Mouse (Mus musculus) neural tube, embryonic 13.5 days (tissue): Measurements from ENCODE around the gene Arap1. TPM values are rescaled to one million over a fixed set of nuclear protein-coding genes. Genes with fewer than 3 reads are reported as not detected.
A peak's percentile ranks its signal among the peaks of the same experiment; 100 is the strongest.

ENCODE experiments used
- ATAC-seq: fragments of 200-750 bp; cut with Nextera tagmentation; 2 replicates; pipeline ENCODE4 v1.8.0; 2017; ENCODE audit warnings: low read depth, mild to moderate bottlenecking, moderate TSS enrichment, moderate library complexity
- H3K27ac ChIP-seq: fragments of 300-500 bp; sonication (generic); replicated peaks from 2 replicates; pipeline ENCODE4 v1.5.1; 2015; ENCODE audit warnings: moderate library complexity, mild to moderate bottlenecking, inconsistent platforms
- H3K27me3 ChIP-seq: fragments of 300-500 bp; sonication (generic); 2 replicates; pipeline ENCODE4 v1.6.1; 2015; ENCODE audit warnings: mild to moderate bottlenecking, inconsistent platforms
- H3K36me3 ChIP-seq: fragments of 300-500 bp; sonication (generic); 2 replicates; pipeline ENCODE4 v1.6.1; 2015; ENCODE audit warnings: mild to moderate bottlenecking, inconsistent platforms
- H3K4me1 ChIP-seq: fragments of 300-500 bp; sonication (generic); replicated peaks from 2 replicates; pipeline ENCODE4 v1.6.1; 2015; ENCODE audit warnings: inconsistent platforms
- H3K4me2 ChIP-seq: fragments of 300-500 bp; sonication (generic); 2 replicates; pipeline ENCODE4 v1.6.1; 2015; ENCODE audit warnings: inconsistent platforms, mild to moderate bottlenecking, moderate library complexity
- H3K4me3 ChIP-seq: fragments of 300-500 bp; sonication (generic); 2 replicates; pipeline ENCODE4 v1.5.1; 2015; ENCODE audit warnings: mild to moderate bottlenecking, inconsistent platforms
- H3K9ac ChIP-seq: fragments of 300-500 bp; sonication (generic); 2 replicates; pipeline ENCODE4 v1.6.1; 2015; ENCODE audit warnings: moderate library complexity, mild to moderate bottlenecking, inconsistent platforms
- H3K9me3 ChIP-seq: fragments of 300-500 bp; sonication (generic); 2 replicates; pipeline ENCODE4 v1.6.1; 2016; ENCODE audit warnings: inconsistent platforms
- WGBS: fragments of 180-500 bp; shearing (Covaris S2); methylation state at CpG from one replicate; pipeline ENCODE4 v1.1.7; 2015; 5-methylcytosine and 5-hydroxymethylcytosine counted together
- polyA plus RNA-seq: library from polyadenylated mRNA; unstranded; fragments of >200 nt; fragmentation: Nextera tagmentation; extraction: Ambion mirVana; gene quantifications from 2 replicates; pipeline ENCODE4 v1.2.1, GENCODE M21; 2015

Arap1 gene
- polyA plus RNA-seq, 1 experiment from 2014 or later = 11.2 TPM

DNA sequence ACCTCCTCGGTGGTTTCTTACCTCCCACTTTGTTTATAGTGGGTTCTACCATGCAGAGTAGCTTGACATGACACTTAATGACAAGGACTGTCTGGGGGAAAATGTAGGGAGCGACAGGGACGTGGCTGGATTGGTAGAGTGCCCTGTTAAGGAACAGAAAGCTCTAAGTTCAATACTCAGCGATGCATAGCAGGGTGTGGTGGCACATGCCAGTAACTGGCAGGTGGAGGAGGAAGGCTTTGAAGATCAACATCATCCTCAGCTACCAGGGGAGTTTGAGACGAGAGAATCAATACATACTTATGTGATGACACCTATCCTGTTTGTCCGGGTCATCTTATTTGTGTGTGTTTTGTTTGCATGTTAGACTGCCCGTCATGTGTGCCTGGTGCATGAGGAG lies 21.8 kb downstream of the Arap1 start:
- no peak overlapping the region for H3K27ac ChIP-seq
- H3K27me3 ChIP-seq = no peaks in the 10 kb centered on the region
- whole genome bisulfite sequencing = 80% methylated on average over 7 of the region's 7 CpGs
- H3K9ac ChIP-seq = no peak overlapping the region
- no peak overlapping the region for H3K4me2 ChIP-seq
- no peaks in the 10 kb centered on the region for H3K9me3 ChIP-seq
- no peak overlapping the region for H3K4me3 ChIP-seq
- no peak for ATAC-seq
- H3K36me3 ChIP-seq = no peaks in the 10 kb centered on the region
- no peaks in the 10 kb centered on the region for H3K4me1 ChIP-seq

DNA sequence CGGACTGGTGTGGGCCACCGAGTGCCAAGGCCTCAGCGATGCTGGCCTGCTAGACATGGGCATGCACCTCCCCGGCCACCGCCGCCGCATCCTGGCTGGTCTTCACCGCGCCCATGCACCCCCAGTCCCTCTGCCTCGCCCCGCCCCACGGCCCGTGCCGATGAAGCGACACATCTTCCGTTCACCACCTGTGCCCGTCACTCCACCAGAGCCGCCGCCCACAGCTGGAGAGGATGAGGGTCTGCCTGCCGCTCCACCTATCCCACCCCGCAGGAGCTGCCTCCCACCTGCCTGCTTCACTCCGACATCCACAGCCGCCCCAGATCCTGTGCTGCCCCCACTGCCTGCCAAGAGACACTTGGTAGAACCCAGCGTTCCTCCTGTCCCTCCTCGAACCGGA lies 25.2 kb downstream of the Arap1 start:
- Histone ChIP-seq H3K4me2 (no peak overlapping the region), H3K4me3 (no peak overlapping the region), H3K36me3 (no peaks in the 10 kb centered on the region), H3K9ac (0 out of 2 replicates have a peak overlapping the region, but pooled peaks have one; percentile 26), H3K9me3 (no peaks in the 10 kb centered on the region), H3K27ac (no peak overlapping the region), H3K27me3 (no peaks in the 10 kb centered on the region), H3K4me1 (peaks cover 13% of the 10 kb centered on the region; the same call in 1 of the 2 replicates)
- ATAC-seq = no peak
- 84% methylated on average over 26 of the region's 26 CpGs for WGBS

DNA sequence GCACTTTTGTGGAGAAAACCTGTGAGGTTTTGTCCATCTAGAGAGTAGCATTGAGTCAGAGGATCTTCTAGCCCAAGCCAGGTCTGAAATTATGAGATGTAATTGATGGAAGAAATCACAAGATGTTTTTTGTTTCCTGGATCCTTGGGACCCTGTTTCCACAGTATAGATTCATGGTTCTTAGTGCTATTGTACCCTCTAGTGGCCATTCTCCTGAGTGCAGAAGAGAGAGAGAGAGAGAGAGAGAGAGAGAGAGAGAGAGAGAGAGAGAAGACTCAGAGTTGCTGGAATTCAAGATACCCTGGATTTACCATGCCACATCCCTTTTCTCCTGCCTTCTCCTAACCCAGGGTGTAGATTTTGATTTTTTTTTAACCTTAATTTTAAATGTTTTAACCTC lies 26.3 kb downstream of the Arap1 start:
- Histone ChIP-seq H3K27ac (no peak overlapping the region), H3K9me3 (no peaks in the 10 kb centered on the region), H3K4me1 (peaks cover 16% of the 10 kb centered on the region; the same call in 1 of the 2 replicates), H3K9ac (peak overlapping the region; percentile 12; the same call in 1 of the 2 replicates), H3K4me2 (no peak overlapping the region), H3K27me3 (no peaks in the 10 kb centered on the region), H3K36me3 (no peaks in the 10 kb centered on the region), H3K4me3 (no peak overlapping the region)
- peak; percentile 66; the same call in 1 of the 2 replicates for ATAC-seq

DNA sequence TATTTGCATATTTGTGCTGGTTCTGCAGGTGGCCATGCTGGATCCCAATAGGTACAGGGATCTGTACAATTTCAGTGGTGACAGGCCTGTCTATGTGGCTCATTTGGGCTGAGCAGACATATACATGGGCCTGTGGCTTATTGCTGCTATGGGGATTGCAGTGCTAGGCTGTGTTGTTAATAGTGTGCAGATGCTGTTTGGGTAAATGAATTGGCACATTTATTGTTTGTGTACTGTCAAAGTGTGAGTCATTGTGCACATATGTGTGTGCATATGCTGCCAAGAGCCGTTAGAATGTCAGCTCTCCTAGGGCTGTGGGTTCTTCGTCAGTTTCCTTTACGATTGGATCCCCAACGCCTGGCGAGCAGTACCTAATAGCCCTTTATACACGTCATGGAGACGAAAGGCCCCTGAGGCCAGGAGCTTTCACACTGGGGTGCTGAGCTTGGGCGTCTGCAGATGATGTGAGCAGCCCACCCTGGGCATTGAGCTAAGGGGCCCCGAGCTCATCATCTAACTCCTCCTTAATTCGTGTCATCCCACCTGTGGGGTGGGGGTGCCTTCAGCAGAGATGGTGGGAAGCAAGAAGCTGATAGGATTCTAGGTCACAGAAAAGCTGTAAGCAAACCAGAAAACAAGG lies 29.0 kb downstream of the Arap1 start:
- peaks cover 16% of the 10 kb centered on the region; the same call in 1 of the 2 replicates for H3K4me1 ChIP-seq
- H3K9me3 ChIP-seq = no peaks in the 10 kb centered on the region
- no peak; the same call in 1 of the 2 replicates for ATAC-seq
- H3K36me3 ChIP-seq = no peaks in the 10 kb centered on the region
- H3K27ac ChIP-seq = no peak overlapping the region
- H3K4me2 ChIP-seq = no peak overlapping the region
- H3K9ac ChIP-seq = no peak overlapping the region
- no peak overlapping the region for H3K4me3 ChIP-seq
- 48% methylated on average over 10 of the region's 10 CpGs for WGBS
- H3K27me3 ChIP-seq = no peaks in the 10 kb centered on the region

DNA sequence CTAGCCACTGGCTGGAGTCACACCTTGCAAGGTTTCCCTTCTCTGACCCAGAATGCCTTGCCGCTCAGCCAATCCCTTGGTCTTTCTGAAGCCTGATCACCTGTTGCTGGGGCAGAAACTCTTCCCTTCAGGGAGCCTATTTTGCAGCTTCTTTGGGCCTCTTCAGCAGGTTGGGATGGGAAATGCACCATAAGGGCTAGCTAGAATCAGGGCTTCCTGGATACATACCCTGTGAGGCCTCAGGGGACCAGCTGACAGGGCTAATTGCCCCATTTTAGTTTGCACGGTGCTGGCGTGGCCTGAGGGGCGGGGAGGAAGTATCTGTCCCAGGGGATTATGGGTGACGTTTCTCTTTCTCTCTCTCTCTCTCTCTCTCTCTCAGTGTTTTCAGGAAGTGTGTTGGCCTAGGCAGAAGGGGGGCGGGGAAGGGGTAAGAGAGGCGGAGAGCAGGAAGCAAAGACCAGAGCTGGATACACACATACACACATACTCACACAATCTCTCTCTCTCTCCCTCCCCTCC lies 29.9 kb downstream of the Arap1 start:
- peak overlapping the region; percentile 23; the same call in 1 of the 2 replicates for H3K9ac ChIP-seq
- ATAC-seq = no peak

DNA sequence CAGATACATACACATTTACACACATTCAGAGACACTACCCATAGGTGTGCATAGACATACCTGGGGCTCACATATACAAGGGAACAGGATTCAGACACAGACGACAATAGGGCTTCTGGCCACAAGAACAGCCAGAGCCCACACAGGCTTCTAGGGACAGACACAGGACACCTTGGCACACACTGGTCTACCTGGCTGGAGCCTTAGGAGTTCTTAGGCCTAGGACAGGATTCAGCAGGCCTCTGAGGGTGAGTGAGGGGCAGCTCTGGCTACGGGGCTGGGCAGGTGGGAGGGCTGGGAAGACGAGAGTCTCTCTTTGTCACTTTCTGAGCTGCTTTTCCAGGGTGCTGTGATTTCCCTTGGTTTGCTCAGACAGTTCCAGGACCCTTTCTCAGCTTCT lies 30.4 kb downstream of the Arap1 start:
- peak overlapping the region; percentile 21; the same call in 1 of the 2 replicates for H3K4me2 ChIP-seq
- H3K4me3 ChIP-seq = no peak overlapping the region
- H3K4me1 ChIP-seq = peaks cover 16% of the 10 kb centered on the region; the same call in 1 of the 2 replicates
- H3K27me3 ChIP-seq = no peaks in the 10 kb centered on the region
- 74% methylated on average over 3 of the region's 3 CpGs for WGBS
- no peaks in the 10 kb centered on the region for H3K36me3 ChIP-seq
- no peak overlapping the region for H3K27ac ChIP-seq
- H3K9me3 ChIP-seq = no peaks in the 10 kb centered on the region
- H3K9ac ChIP-seq = peak overlapping the region; percentile 3; the same call in 1 of the 2 replicates
- no peak for ATAC-seq

More for the DNA sequence above, 29.9 kb downstream of the Arap1 start:
- Histone ChIP-seq H3K9me3 (no peaks in the 10 kb centered on the region), H3K27ac (no peak overlapping the region), H3K4me1 (peaks cover 16% of the 10 kb centered on the region; the same call in 1 of the 2 replicates), H3K27me3 (no peaks in the 10 kb centered on the region), H3K36me3 (no peaks in the 10 kb centered on the region), H3K4me2 (no peak overlapping the region), H3K4me3 (no peak overlapping the region)
- whole genome bisulfite sequencing = 28% methylated on average over 6 of the region's 7 CpGs

DNA sequence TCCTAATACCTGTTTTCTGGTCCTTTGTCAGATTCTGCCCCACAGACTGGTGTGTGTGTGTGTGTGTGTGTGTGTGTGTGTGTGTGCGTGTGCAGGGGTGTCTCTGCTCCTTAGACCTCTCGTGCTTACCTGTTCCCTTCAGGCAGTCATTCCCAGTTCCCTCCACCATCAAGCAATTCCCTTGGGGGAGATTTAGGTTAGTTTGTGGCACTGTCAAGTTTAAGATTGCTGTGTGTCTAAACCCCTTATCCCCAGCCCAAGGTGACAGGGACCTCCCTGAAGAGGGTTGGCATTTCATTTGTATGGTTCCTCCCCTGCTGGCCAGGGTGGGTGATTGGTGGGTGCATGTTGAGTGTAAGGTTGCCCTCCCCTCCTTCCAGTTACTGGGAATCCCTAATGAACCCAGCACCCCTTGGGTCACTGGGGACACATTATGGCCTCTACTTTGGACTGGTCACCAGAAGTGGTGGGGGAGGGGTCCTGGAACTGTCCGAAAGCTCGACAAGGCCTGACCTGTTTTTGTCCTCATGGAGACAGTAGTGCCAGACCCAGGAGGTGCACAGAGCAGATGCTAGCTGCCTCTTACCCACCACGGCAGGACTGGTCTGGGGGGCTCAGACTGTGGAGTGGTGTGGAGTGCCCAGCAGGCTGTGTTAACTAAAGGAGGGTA lies 31.1 kb downstream of the Arap1 start:
- Histone ChIP-seq H3K4me3 (no peak overlapping the region), H3K36me3 (no peaks in the 10 kb centered on the region), H3K4me1 (peaks cover 16% of the 10 kb centered on the region; the same call in 1 of the 2 replicates), H3K27ac (no peak overlapping the region), H3K9ac (no peak overlapping the region), H3K27me3 (no peaks in the 10 kb centered on the region), H3K9me3 (no peaks in the 10 kb centered on the region), H3K4me2 (no peak overlapping the region)
- WGBS = 62% methylated on average over 5 of the region's 5 CpGs
- ATAC-seq = no peak

DNA sequence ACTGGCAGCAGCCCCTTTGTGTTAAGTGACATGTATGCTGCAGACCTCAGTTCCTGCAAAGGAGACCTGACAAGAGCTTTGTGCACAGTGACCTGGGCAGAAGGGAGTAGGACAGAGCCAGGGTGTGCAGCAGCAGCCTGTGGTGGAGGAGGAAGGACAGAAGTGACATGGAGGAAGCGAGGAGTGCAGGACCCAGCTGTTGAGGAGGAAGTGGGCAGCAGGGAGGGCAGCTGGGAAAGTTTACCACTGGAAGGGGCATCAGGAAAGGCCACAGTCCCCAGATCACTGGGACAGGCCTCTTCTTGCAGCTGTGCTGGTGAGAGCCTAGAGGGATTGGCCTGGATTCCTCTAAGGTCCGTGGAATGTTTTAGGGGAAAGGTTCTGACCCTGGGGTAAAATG lies 31.9 kb downstream of the Arap1 start:
- Histone ChIP-seq H3K4me2 (no peak overlapping the region), H3K4me1 (peaks cover 16% of the 10 kb centered on the region; the same call in 1 of the 2 replicates), H3K27ac (no peak overlapping the region), H3K9ac (no peak overlapping the region), H3K27me3 (no peaks in the 10 kb centered on the region), H3K9me3 (no peaks in the 10 kb centered on the region), H3K36me3 (no peaks in the 10 kb centered on the region), H3K4me3 (no peak overlapping the region)
- ATAC-seq = no peak
- 78% methylated on average over 2 of the region's 2 CpGs for WGBS

DNA sequence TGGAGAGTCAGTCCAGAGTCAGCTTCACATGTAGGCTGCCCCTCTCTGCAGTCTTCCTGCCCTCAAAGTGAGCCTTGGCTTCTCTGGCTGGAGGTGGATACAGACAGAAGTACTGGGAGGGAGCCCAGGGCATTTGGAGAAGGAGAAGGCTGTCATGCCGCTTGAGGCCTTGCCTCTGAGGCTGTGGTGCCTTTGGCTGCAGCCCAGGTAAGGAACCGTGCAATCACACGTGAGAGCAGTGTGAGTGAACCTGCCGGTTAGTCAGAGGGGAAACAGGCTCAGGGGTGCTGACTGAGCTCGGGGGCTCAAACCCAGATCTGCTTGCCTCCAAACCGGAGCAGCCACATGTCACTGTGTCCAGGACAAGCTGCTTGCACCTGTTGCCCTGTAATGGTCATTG lies 33.6 kb downstream of the Arap1 start:
- H3K4me1 ChIP-seq = peaks cover 16% of the 10 kb centered on the region; the same call in 1 of the 2 replicates
- no peak overlapping the region for H3K4me2 ChIP-seq
- 81% methylated on average over 6 of the region's 6 CpGs for WGBS
- H3K9me3 ChIP-seq = no peaks in the 10 kb centered on the region
- no peak overlapping the region for H3K27ac ChIP-seq
- no peaks in the 10 kb centered on the region for H3K36me3 ChIP-seq
- no peak overlapping the region for H3K4me3 ChIP-seq
- H3K27me3 ChIP-seq = no peaks in the 10 kb centered on the region
- H3K9ac ChIP-seq = no peak overlapping the region
- ATAC-seq = no peak

DNA sequence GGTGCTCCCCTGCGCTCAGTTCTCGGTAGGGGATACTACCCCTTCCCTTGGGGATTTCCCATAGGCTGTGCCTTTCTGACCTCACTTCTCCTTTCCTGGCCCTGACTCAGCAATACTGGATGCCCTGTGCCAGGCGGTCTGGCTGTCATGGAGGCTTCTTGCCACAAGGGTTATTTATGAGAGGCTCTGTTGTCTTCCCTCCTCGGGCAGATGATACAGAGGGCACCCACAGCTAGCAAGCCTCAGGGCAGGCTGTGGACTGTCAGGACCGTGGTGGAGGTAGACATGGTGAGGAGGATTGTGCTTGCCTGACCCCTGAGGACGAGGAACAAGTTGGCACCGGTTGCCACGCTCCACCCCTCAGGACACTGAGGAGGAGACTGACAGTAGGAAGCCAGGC lies 34.5 kb downstream of the Arap1 start:
- 55% methylated on average over 8 of the region's 8 CpGs for WGBS
- H3K36me3 ChIP-seq = no peaks in the 10 kb centered on the region
- no peak overlapping the region for H3K27ac ChIP-seq
- no peak for ATAC-seq
- no peak overlapping the region for H3K4me3 ChIP-seq
- H3K4me2 ChIP-seq = no peak overlapping the region
- no peaks in the 10 kb centered on the region for H3K9me3 ChIP-seq
- no peak overlapping the region for H3K9ac ChIP-seq
- H3K4me1 ChIP-seq = peaks cover 10% of the 10 kb centered on the region; the same call in 1 of the 2 replicates
- H3K27me3 ChIP-seq = no peaks in the 10 kb centered on the region

DNA sequence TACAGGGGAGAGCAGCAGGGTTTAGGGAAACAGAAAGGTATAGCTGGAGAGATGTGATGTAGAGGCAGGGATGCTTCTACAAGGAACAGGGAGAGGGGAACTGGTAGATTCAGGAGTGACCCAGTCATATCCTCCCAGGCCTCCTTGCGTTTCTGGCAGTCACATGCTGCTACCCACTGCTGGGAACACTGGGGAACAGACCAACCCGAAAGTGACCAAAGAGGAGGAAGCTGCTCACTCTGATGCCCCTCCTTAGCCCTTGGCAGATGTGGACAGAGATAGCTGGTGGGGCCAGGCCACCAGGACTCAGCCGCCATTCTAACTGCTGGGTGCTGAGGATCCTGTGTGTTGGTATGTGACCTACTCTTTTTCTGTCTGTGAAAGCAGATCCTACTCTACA lies 35.9 kb downstream of the Arap1 start:
- H3K27ac ChIP-seq = no peak overlapping the region
- H3K4me3 ChIP-seq = no peak overlapping the region
- H3K9ac ChIP-seq = no peak overlapping the region
- 74% methylated on average over 3 of the region's 3 CpGs for WGBS
- no peaks in the 10 kb centered on the region for H3K4me1 ChIP-seq
- H3K9me3 ChIP-seq = no peaks in the 10 kb centered on the region
- H3K27me3 ChIP-seq = no peaks in the 10 kb centered on the region
- no peak overlapping the region for H3K4me2 ChIP-seq
- no peaks in the 10 kb centered on the region for H3K36me3 ChIP-seq
- ATAC-seq = no peak

DNA sequence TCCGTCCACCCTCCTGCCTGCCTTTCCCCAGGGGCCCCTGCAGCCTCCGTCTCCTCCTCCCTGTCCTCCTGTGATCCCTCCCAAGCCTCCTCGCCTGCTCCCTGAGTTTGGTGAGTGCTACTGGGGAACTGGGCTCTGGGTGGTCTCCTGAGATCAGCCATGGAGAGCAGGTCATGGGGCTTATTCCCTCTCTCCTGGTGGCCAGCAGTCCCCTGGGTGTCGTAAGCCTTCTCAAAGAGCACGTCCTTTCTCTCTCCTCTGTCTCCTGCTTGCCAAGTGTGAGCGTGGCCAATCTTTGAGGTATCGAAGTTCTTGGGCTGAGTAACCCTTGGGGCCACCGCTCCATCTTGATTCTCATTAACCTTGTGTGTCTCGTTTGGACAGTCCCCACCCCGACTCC lies 37.1 kb downstream of the Arap1 start:
- Histone ChIP-seq H3K9me3 (no peaks in the 10 kb centered on the region), H3K4me1 (no peaks in the 10 kb centered on the region), H3K9ac (no peak overlapping the region; the same call in 1 of the 2 replicates), H3K4me3 (no peak overlapping the region), H3K36me3 (no peaks in the 10 kb centered on the region), H3K27me3 (no peaks in the 10 kb centered on the region), H3K27ac (no peak overlapping the region), H3K4me2 (no peak overlapping the region)
- WGBS = 71% methylated on average over 10 of the region's 10 CpGs
- ATAC-seq = no peak
